Mouse (Mus musculus) small intestine, adult 2 months (tissue): ENCODE results near the gene H2-Aa. TPM values are rescaled to one million over a fixed set of nuclear protein-coding genes. Genes with fewer than 3 reads are reported as not detected.

Experiments used
- H3K27ac ChIP-seq: fragments of 200-500 bp; 2 replicates; pipeline ENCODE4 v1.5.1; 2012; ENCODE audit warnings: low read depth, low read length, control low read depth, inconsistent platforms; ENCODE audit not compliant: insufficient read depth
- H3K27me3 ChIP-seq: fragments of 200-500 bp; 2 replicates; pipeline ENCODE4 v1.6.1; 2012; ENCODE audit warnings: mild to moderate bottlenecking, moderate library complexity, low read length, inconsistent platforms; ENCODE audit not compliant: control insufficient read depth, insufficient read depth
- H3K36me3 ChIP-seq: fragments of 200-500 bp; 2 replicates; pipeline ENCODE4 v1.6.1; 2012; ENCODE audit warnings: mild to moderate bottlenecking, low read length, control low read depth, inconsistent platforms; ENCODE audit not compliant: control insufficient read depth, insufficient read depth
- H3K4me1 ChIP-seq: fragments of 200-500 bp; 2 replicates; pipeline ENCODE4 v1.6.1; 2012; ENCODE audit warnings: low read length, inconsistent platforms, mixed read lengths; ENCODE audit not compliant: control insufficient read depth, insufficient read depth, insufficient read length
- H3K4me3 ChIP-seq: fragments of 200-500 bp; 2 replicates; pipeline ENCODE4 v1.5.1; 2012; ENCODE audit warnings: low read depth, mild to moderate bottlenecking, control low read depth, inconsistent platforms, low read length, moderate library complexity
- CTCF ChIP-seq: fragments of 200-500 bp; IDR thresholded peaks from 2 replicates; pipeline ENCODE4 v1.5.1; 2012; ENCODE audit warnings: low read depth, mild to moderate bottlenecking, control low read depth, inconsistent platforms, low read length, moderate library complexity, mixed read lengths; ENCODE audit not compliant: insufficient replicate concordance, insufficient read length; ENCODE audit errors: extremely low read depth
- POLR2A ChIP-seq: fragments of 200-500 bp; IDR thresholded peaks from 2 replicates; pipeline ENCODE4 v1.6.1; 2012; ENCODE audit warnings: low read depth, mild to moderate bottlenecking, control low read depth, inconsistent platforms, low read length, moderate library complexity
- WGBS: fragments of 180-500 bp; shearing (Covaris S2); methylation state at CpG from one replicate; pipeline ENCODE4 v1.1.7; 2018; 5-methylcytosine and 5-hydroxymethylcytosine counted together
- polyA plus RNA-seq: library from polyadenylated mRNA; depleted of rRNA; stranded (reverse); fragments of >200 nt; gene quantifications from 2 replicates; pipeline ENCODE4 v1.2.3, GENCODE M21; 2012; rRNA removed

The H2-Aa gene
- polyA plus RNA-seq, 1 experiment, result 792 TPM

- no peak overlapping the region for H3K4me3 ChIP-seq
- no peaks in the 10 kb centered on the region for H3K4me1 ChIP-seq
- H3K27me3 ChIP-seq, result no peaks in the 10 kb centered on the region
- H3K36me3 ChIP-seq, result no peaks in the 10 kb centered on the region
- H3K27ac ChIP-seq, result peak overlapping the region; percentile 79
- TF ChIP-seq POLR2A, result no peak
- TF ChIP-seq CTCF, result no peak
- WGBS, result 60% methylated on average over 3 of the region's 3 CpGs
Observed at GRCm38 (mm10) chr17:34240366-34240765, 47.3 kb downstream of the H2-Aa start.

DNA sequence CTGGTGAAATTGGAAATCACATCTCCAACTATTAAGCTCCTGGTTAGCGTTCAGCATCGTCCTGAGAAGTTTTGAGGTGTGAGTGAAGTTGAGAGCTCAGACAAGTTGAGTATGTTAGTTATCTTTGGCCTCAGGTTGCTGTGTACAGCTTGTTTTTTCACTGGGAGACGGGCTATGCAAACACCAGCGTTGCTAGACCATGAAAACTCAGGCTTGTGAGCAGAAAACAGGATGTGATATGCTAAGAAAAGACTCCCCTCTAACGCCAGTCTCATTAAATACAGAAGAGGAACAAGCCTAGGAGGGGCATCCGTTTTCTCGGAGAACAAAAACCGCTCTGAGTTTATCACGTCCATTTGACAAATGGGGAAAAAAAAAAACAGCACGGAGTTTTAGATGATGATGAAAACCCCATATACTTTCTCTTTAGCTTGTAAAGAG is 48.0 kb downstream of the H2-Aa start:
- peak overlapping the region; percentile 79 for H3K27ac ChIP-seq
- peak overlapping the region; percentile 4; the same call in 1 of the 2 replicates for H3K4me3 ChIP-seq
- no peaks in the 10 kb centered on the region for H3K4me1 ChIP-seq
- TF ChIP-seq POLR2A (no peak), CTCF (no peak)
- H3K27me3 ChIP-seq, result no peaks in the 10 kb centered on the region
- 45% methylated on average over 10 of the region's 10 CpGs for WGBS
- H3K36me3 ChIP-seq, result no peaks in the 10 kb centered on the region

DNA sequence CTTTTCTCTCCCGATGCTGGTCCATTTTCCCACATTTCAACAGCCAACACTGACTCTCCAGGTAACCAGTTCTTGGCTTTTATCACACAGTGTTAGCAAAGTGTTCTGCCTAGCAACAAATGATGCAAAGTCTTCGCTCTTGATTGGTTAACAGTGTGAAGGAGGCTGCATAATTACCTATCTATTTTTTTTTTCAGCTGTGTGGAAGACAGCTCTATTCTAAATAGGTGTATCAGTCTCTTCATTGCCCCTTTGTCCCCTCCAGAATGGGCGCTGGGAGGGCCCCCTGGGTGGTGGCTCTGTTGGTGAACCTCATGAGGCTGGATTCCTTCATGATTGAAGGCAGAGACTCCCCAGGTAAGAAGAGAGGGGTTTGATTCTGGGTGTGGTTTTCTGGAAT is 48.9 kb downstream of the H2-Aa start, which contains the start of gene H2-Ob:
Gene H2-Ob, plus strand, starts transcription at position 198 of the 400 bp plus-strand sequence.
- Histone ChIP-seq H3K27me3 (no peaks in the 10 kb centered on the region), H3K27ac (peak within 1 kb of the TSS; percentile 36), H3K4me1 (no peaks in the 10 kb centered on the region), H3K36me3 (no peaks in the 10 kb centered on the region), H3K4me3 (0 out of 2 replicates have a peak within 1 kb of the TSS, but pooled peaks have one; percentile 2)
- TF ChIP-seq POLR2A (no peak), CTCF (no peak)
- 45% methylated on average over 3 of the region's 3 CpGs for WGBS

GRCm38 (mm10) chr17:34237741-34238140 is 49.9 kb downstream of the H2-Aa start:
- WGBS, result 76% methylated on average over 3 of the region's 3 CpGs
- TF ChIP-seq POLR2A (no peak), CTCF (no peak)
- H3K27ac ChIP-seq, result no peak overlapping the region
- no peaks in the 10 kb centered on the region for H3K27me3 ChIP-seq
- no peak overlapping the region for H3K4me3 ChIP-seq
- H3K4me1 ChIP-seq, result no peaks in the 10 kb centered on the region
- H3K36me3 ChIP-seq, result no peaks in the 10 kb centered on the region

DNA sequence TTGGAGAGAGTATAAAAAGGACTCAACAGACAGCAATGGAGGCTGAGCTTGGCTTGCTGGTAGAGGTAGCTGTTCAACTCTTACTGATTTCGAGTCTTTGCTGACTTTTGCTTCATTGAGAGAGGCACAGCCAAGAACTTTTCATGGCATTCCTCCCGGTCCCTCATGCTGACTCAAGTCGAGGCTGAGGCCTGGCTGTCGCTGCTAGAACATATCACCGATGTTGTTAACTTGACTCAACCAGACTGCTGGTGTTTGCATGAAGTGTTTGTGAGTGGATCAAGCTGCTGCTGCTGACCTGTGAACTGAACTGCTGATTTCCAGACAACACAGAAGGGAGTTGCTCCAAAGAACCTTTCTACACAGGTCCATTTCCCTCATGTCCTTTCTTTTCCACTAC is 50.9 kb downstream of the H2-Aa start:
- Histone ChIP-seq H3K36me3 (no peaks in the 10 kb centered on the region), H3K27ac (no peak overlapping the region), H3K4me3 (no peak overlapping the region), H3K4me1 (no peaks in the 10 kb centered on the region), H3K27me3 (no peaks in the 10 kb centered on the region)
- 69% methylated on average over 5 of the region's 5 CpGs for WGBS
- TF ChIP-seq CTCF, result no peak
- no peak for TF ChIP-seq POLR2A

GRCm38 (mm10) chr17:34234926-34235325 is 52.7 kb downstream of the H2-Aa start:
- Histone ChIP-seq H3K4me3 (no peak overlapping the region), H3K36me3 (no peaks in the 10 kb centered on the region), H3K27me3 (no peaks in the 10 kb centered on the region), H3K4me1 (no peaks in the 10 kb centered on the region), H3K27ac (no peak overlapping the region)
- WGBS, result 19% methylated on average over 9 of the region's 9 CpGs
- TF ChIP-seq POLR2A, result no peak
- peak; percentile 92; the same call in 1 of the 2 replicates for TF ChIP-seq CTCF

Other genes starting within 250 kb of the H2-Aa start
- 0.90 and 2.4 TPM in 2 replicates for gene Col11a2, start 248.4 kb downstream of the H2-Aa start, polyA plus RNA-seq
- 7.2 and 16.6 TPM in 2 replicates for gene H2-Oa, start 195.5 kb downstream of the H2-Aa start, polyA plus RNA-seq
- 35.4 and 169 TPM in 2 replicates for gene H2-DMa, start 168.3 kb downstream of the H2-Aa start, polyA plus RNA-seq
- 41.2 and 73.1 TPM in 2 replicates for gene Brd2, start 165.2 kb downstream of the H2-Aa start, polyA plus RNA-seq
- gene H2-DMb2, start 144.5 kb downstream of the H2-Aa start, polyA plus RNA-seq, result 12.7 and 25.4 TPM in 2 replicates
- gene H2-DMb1, start 134.8 kb downstream of the H2-Aa start, polyA plus RNA-seq, result 39.0 and 281 TPM in 2 replicates
- gene Tap1, start 100.3 kb downstream of the H2-Aa start, polyA plus RNA-seq, result 35.1 and 100 TPM in 2 replicates
- 112 and 204 TPM in 2 replicates for gene Psmb9, start 100.1 kb downstream of the H2-Aa start, polyA plus RNA-seq
- 135 and 293 TPM in 2 replicates for gene Psmb8, start 90.1 kb downstream of the H2-Aa start, polyA plus RNA-seq
- gene Tap2, start 84.3 kb downstream of the H2-Aa start, polyA plus RNA-seq, result 30.4 and 66.1 TPM in 2 replicates
- 5.3 and 13.7 TPM in 2 replicates for gene H2-Ob, start 48.9 kb downstream of the H2-Aa start, polyA plus RNA-seq
- gene H2-Ab1, start 30.1 kb downstream of the H2-Aa start, polyA plus RNA-seq, result 860 and 5,426 TPM in 2 replicates
- 91.6 and 398 TPM in 2 replicates for gene H2-Eb1, start 18.0 kb upstream of the H2-Aa start, polyA plus RNA-seq
- 0.44 and 1.2 TPM in 2 replicates for gene H2-Eb2, start 37.8 kb upstream of the H2-Aa start, polyA plus RNA-seq
- 43.4 and 105 TPM in 2 replicates for gene Btnl2, start 67.0 kb upstream of the H2-Aa start, polyA plus RNA-seq
- 78.7 and 178 TPM in 2 replicates for gene Btnl1, start 89.3 kb upstream of the H2-Aa start, polyA plus RNA-seq
- gene BC051142, start 111.0 kb upstream of the H2-Aa start, polyA plus RNA-seq, result not detected in 2 replicates
- gene Btnl4, start 189.5 kb upstream of the H2-Aa start, polyA plus RNA-seq, result 19.3 and 61.4 TPM in 2 replicates
- 33.4 and 104 TPM in 2 replicates for gene Btnl6, start 229.5 kb upstream of the H2-Aa start, polyA plus RNA-seq